Mouse (Mus musculus) heart, adult 2 months (tissue): ENCODE data around the gene Bcl2l2. TPM values are rescaled to one million over a fixed set of nuclear protein-coding genes. Genes with fewer than 3 reads are reported as not detected.

Source experiments
- DNase-seq, 2 experiments: peaks; one replicate each; pipeline ENCODE4 v3.0.0; 2021
- H3K27ac ChIP-seq: fragments of 200-600 bp; 2 replicates; pipeline ENCODE4 v1.8.1; 2022
- H3K27me3 ChIP-seq: fragments of 200-500 bp; 2 replicates; pipeline ENCODE4 v1.6.1; 2012; ENCODE audit warnings: mild to moderate bottlenecking, low read length, inconsistent platforms, mixed read lengths; ENCODE audit not compliant: control insufficient read depth, insufficient read depth
- H3K36me3 ChIP-seq: fragments of 200-500 bp; 2 replicates; pipeline ENCODE4 v1.6.1; 2012; ENCODE audit warnings: low read length, inconsistent platforms; ENCODE audit not compliant: control insufficient read depth, insufficient read depth
- H3K4me1 ChIP-seq: fragments of 200-500 bp; 2 replicates; pipeline ENCODE4 v1.6.1; 2011; ENCODE audit warnings: low read length; ENCODE audit not compliant: control insufficient read depth, insufficient read depth
- H3K4me3 ChIP-seq: fragments of 200-600 bp; 2 replicates; pipeline ENCODE4 v1.8.1; 2022
- H3K79me2 ChIP-seq: fragments of 200-500 bp; replicated peaks from 2 replicates; pipeline ENCODE4 v1.6.1; 2012; ENCODE audit warnings: mild to moderate bottlenecking, inconsistent platforms, low read length, moderate library complexity, mixed read lengths; ENCODE audit not compliant: control insufficient read depth, insufficient read depth
- H3K9ac ChIP-seq: fragments of 200-500 bp; 2 replicates; pipeline ENCODE4 v1.6.1; 2012; ENCODE audit warnings: low read depth, mild to moderate bottlenecking, control low read depth, inconsistent platforms, low read length, mixed read lengths
- CTCF ChIP-seq: fragments of 200-600 bp; IDR thresholded peaks from 2 replicates; pipeline ENCODE4 v1.8.1; 2022; ENCODE audit warnings: antibody characterized with exemption, mild to moderate bottlenecking, moderate library complexity
- EP300 ChIP-seq: fragments of 200-500 bp; IDR thresholded peaks from 2 replicates; pipeline ENCODE4 v1.6.1; 2011; ENCODE audit warnings: low read depth, low read length, control low read depth; ENCODE audit not compliant: insufficient read depth
- POLR2A ChIP-seq: fragments of 200-500 bp; IDR thresholded peaks from 2 replicates; pipeline ENCODE4 v1.6.1; 2011; ENCODE audit warnings: mild to moderate bottlenecking, low read depth, low read length, control low read depth; ENCODE audit not compliant: insufficient read depth
- WGBS: fragments of 180-500 bp; shearing (Covaris S2); methylation state at CpG from one replicate; pipeline ENCODE4 v1.1.7; 2018; 5-methylcytosine and 5-hydroxymethylcytosine counted together
- intact Hi-C: fragments of 180-260 bp; cut with DNase I; formaldehyde crosslinking; loops from one replicate; pipeline ENCODE4 v1.15.1; 2025
- polyA plus RNA-seq: library from polyadenylated mRNA; depleted of rRNA; stranded (reverse); fragments of >200 nt; gene quantifications from 2 replicates; pipeline ENCODE4 v1.2.3, GENCODE M21; 2012
- total RNA-seq, 2 experiments: library from RNA; stranded (reverse); gene quantifications; 2 replicates each; pipeline ENCODE4 v1.2.3; 2021

The Bcl2l2 gene
- total and polyA plus RNA-seq, 3 experiments, result 29.2 to 45.0 (median 42.4) TPM

DNA sequence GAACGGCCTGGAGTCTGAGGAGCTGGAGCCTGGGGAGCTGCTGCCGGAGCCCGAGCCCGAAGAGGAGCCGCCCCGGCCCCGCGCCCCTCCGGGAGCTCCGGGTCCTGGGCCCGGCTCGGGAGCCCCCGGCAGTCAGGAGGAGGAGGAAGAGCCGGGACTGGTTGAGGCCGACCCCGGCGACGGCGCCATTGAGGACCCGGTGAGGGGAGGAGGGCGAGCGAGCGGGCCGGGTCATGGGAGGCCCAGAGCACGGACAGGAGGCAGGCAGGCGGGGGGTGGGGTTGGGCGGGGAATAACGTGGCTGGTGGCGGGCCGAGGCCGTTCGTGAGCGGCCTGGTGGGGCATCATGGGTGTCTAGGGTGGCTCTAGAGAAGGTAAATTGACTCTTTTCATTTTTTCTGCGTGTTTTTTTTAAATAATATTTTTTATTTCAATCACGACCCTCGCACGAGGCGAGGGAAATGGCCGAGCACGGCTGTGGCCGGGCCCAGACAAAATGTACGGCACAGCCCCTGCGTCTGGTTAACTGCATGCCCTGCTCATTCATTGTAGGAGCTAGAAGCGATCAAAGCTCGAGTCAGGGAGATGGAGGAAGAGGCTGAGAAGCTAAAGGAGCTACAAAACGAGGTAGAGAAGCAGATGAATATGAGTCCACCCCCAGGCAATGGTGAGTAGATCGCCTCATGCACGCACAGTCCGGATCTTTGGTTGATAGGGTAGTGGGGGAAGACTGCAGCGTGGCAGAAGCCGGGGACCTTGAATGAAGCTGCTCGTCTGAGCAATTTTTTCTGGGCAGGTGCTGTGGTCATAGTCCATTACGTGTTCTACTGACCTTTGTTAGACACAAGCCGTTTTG, 11.3 kb downstream of the Bcl2l2 start:
- H3K36me3 ChIP-seq, result peaks cover 14% of the 10 kb centered on the region
- no peaks in the 10 kb centered on the region for H3K27me3 ChIP-seq
- WGBS, result under 1% methylated on average over 54 of the region's 54 CpGs
- peak overlapping the region; percentile 92 for H3K9ac ChIP-seq
- H3K4me1 ChIP-seq, result peaks cover 3% of the 10 kb centered on the region; the same call in 1 of the 2 replicates
- no peak for DNase-seq
- H3K79me2 ChIP-seq, result peaks cover 2% of the 10 kb centered on the region
- intact Hi-C loops, result no loop called here
- TF ChIP-seq CTCF (no peak), POLR2A (0 out of 2 replicates have a peak, but pooled peaks have one; percentile 18), EP300 (no peak)
- peak overlapping the region; percentile 91 for H3K4me3 ChIP-seq
- peak overlapping the region; percentile 85 for H3K27ac ChIP-seq

DNA sequence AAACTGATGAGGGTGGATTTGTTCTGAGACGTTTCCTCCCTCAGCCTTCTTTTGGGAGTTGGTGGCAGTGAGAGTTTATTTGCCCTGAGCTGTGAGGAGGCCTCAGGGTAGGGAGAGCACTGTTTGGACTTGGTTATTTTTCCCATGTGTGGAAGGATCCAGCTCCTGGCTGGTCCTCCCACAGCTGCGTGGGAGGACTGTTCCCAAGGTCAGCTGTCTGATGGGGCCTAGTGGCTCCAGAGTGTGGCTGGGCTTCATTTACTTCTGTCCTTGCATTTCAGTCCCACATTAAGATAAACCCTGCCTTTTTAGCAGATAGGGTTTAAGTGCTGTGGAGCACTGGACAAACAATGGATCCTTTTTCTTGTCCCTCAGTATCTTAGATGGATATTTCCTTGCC, 14.3 kb downstream of the Bcl2l2 start:
- TF ChIP-seq CTCF (no peak), POLR2A (no peak), EP300 (no peak)
- no peak overlapping the region for H3K27ac ChIP-seq
- H3K36me3 ChIP-seq, result peaks cover 14% of the 10 kb centered on the region
- intact Hi-C loops, result no loop called here
- no peak for DNase-seq
- H3K4me1 ChIP-seq, result peaks cover 4% of the 10 kb centered on the region
- H3K27me3 ChIP-seq, result no peaks in the 10 kb centered on the region
- H3K9ac ChIP-seq, result no peak overlapping the region
- H3K79me2 ChIP-seq, result peaks cover 2% of the 10 kb centered on the region
- WGBS, result 32% methylated on average over 2 of the region's 2 CpGs
- H3K4me3 ChIP-seq, result no peak overlapping the region

DNA sequence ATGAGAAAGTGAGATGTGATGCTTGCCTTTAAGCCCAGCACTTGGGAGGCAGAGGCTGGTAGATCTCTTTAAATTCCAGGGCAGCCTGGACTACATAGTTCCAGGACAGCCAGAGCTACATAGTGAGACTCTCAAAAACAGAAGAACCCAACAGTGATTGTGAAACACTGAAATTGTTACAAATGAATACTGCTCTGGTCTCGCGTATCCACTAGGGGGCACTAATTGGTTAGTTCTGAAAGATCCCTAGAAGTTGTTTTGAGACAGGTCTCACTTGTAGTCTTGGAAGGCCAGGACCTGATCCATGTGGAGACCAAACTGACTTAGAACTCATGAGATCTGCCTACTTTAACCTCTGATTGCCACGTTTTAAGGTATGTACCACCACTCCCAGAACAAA, 17.2 kb downstream of the Bcl2l2 start:
- WGBS, result 1% methylated on average over 3 of the region's 3 CpGs
- Histone ChIP-seq H3K27me3 (no peaks in the 10 kb centered on the region), H3K36me3 (peaks cover 7% of the 10 kb centered on the region), H3K79me2 (no peaks in the 10 kb centered on the region), H3K4me3 (no peak overlapping the region), H3K27ac (no peak overlapping the region), H3K4me1 (peaks cover 1% of the 10 kb centered on the region), H3K9ac (no peak overlapping the region; the same call in 1 of the 2 replicates)
- intact Hi-C loops, result loop anchor here (1.0 to 2.0 kb wide), 3 partner anchors 16 to 114 kb away; partner anchors contain the start of gene Ngdn
- TF ChIP-seq CTCF (peak; percentile 92), EP300 (no peak), POLR2A (0 out of 2 replicates have a peak, but pooled peaks have one; percentile 29)
- DNase-seq, result peak in 1 of 2 experiments; percentile 56

DNA sequence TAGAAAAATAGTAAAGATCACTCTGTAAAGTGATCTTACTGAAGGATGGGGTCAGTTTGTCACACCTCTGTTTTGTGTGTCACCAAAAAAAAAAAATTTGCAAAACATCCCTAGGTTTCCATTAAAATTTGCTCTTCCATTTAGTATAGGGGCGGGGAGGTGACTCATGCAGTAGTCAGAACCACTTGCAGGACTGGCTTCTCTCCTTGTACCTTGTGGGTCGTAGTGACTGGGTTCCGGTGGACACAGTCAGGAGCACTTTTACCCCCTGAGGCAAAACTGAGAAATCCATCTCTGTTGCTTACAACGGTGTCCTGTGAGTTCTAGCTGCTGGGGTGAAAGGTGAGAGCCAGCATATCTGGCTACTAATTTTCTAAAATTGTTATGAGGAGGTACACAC, 20.5 kb downstream of the Bcl2l2 start:
- Histone ChIP-seq H3K36me3 (no peaks in the 10 kb centered on the region), H3K4me3 (no peak overlapping the region), H3K4me1 (peaks cover 1% of the 10 kb centered on the region), H3K79me2 (no peaks in the 10 kb centered on the region), H3K27ac (no peak overlapping the region), H3K27me3 (no peaks in the 10 kb centered on the region), H3K9ac (no peak overlapping the region)
- no peak for DNase-seq
- TF ChIP-seq EP300 (no peak), CTCF (no peak), POLR2A (no peak)
- WGBS, result 95% methylated on average over 4 of the region's 4 CpGs
- intact Hi-C loops, result no loop called here

DNA sequence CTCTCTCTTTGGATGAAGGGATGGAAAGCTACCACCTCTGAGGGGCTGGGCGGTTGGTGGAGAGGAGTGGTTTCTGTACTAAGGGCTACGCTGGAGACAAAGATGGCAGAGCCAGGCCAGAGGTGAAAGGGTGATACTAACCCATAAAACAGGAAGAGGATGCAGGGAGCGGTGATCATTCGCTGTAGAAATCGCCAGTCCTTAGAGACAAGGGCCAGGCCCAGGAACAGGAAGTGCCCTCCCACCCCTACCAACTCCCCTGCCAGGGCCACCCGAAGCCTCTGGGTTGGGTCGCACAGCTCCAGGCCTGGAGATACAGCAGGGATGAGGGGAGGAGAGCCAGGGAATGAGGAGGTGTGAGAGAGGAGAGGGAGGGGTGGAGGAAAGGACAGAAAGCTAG, 25.5 kb downstream of the Bcl2l2 start:
- Histone ChIP-seq H3K9ac (no peak overlapping the region), H3K4me1 (peaks cover 5% of the 10 kb centered on the region), H3K36me3 (no peaks in the 10 kb centered on the region), H3K27ac (no peak overlapping the region), H3K79me2 (no peaks in the 10 kb centered on the region), H3K27me3 (peaks cover 3% of the 10 kb centered on the region; the same call in 1 of the 2 replicates), H3K4me3 (no peak overlapping the region)
- TF ChIP-seq POLR2A, result no peak
- TF ChIP-seq CTCF, result no peak
- 57% methylated on average over 7 of the region's 7 CpGs for WGBS
- DNase-seq, result no peak
- intact Hi-C loops, result no loop called here
